Mouse (Mus musculus): ENCODE measurements around the gene Fbxw11.
A peak's percentile ranks its signal among the peaks of the same experiment; 100 is the strongest.

Gene Fbxw11

DNA sequence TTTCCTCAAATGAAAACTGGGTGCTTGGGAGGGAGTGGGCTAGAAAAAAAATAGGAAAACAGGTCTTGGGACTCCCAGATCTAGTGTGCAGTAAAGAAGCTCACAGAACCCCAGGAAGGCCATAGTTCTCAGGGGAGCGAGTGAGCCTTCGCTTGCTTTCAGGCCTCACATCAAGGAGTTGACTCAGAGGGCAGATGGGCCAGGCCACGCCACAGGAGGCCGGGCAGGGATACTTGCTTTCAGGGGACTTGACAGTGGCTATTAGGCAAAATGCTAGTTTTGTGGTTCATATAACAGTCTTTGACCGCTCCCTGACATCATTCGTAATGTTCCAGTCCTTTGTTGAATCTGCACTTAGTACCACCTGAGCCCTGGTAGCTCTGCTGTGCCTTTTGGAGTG is 18.6 kb upstream of the Fbxw11 start:
- DNase-seq (ENCODE audit: low spot score) = no peak

DNA sequence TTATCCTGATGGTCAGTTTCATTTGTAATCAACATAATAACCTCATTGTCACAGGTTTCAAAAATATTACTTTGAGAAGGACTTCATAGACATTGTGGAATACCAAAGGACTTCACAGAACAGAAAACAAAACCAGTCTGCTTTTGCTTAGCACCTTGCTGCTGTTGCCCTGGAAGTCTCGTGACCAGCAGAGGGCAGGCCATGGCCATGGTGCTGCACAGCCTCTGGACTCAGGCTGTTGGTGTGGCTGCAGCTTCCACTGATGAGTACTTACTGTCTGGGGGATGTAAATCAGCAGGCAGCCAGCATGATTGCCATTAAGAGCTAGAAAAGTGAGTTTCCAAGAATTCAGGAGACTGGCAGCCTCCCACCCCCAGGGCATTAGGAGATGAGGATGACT is 16.8 kb upstream of the Fbxw11 start:
- peak; percentile 21 for DNase-seq (ENCODE audit: low spot score)

DNA sequence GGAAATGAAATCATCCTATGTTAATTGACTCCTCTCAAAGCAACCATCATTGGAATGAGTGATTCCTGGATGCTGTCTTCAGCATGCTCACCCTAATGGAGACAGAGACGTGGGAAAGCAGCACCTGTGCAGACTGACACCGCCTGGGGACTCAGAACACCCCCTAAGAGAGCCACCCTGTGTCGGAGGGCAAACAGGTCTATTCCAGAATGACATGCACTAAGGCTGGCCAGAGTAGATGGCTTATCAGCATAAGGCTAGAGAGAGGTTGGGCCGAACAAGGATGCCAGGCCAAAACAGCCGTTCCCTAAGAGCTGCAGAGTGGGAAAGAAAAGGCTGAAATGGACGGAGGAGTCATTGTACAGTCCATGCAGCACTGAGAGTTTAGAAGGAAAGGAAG is 16.4 kb upstream of the Fbxw11 start:
- DNase-seq (ENCODE audit: low spot score) = no peak

DNA sequence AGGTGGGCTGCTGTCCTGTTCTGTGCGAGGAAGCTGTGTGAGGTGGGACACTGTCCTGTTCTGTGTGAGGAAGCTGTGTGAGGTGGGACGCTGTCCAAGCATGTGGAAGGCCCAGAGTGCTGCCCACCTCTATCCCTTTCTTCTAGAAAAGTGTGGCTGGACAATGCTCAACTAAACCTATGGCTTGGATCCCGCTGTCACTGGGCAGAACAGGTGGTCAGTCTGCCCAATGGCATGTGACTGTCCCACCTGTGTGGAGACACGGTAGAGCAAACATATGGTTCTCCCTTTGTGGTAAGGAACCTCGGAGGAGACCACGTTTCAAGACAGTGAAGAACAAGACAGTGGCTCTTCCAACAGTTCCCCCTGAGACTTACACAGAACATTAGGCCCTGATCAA is 14.6 kb upstream of the Fbxw11 start:
- DNase-seq (ENCODE audit: low spot score) = no peak

DNA sequence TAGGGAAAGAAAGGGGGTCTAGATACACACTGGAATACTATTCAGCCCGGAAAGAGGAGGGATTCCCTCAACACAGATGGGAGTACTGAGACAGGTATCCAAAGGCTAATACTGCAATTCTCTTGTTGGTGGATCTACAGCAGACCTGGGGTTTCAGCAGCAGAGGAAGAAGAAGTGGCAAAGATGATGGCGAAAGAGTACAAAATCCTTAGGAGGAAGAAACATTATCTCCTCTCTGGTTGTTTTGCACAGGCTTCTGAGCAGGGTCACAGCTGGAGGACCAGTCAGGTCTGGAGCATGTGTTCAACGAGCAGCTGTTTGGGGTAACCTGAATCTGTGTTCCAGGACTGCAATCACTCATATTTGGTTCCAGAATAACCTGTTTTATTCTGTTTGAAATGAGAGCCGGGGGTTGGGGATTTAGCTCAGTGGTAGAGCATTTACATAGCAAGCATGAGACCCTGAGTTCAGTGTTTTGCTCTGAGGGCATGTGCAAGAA is 12.8 kb upstream of the Fbxw11 start:
- DNase-seq (ENCODE audit: low spot score) = no peak

DNA sequence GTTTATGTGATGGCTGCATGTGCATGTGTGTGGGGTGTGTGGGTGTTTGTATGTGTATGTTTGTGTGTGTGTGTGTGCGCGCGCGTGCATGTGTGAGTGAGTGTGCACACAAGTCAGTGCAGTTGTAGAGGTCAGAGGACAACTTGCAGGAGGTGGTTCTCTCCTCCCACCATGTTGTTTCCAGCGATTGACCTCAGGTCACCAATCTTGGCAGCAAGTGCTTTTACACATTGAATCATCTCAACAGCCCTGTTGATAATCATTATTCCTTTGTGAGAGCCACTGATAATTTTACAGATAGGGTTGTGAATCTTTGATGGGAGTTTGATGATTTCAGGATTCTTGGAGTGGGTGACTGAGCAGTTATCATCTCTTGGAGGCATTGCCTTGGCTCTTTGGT is 9.9 kb upstream of the Fbxw11 start:
- DNase-seq (ENCODE audit: low spot score) = no peak

DNA sequence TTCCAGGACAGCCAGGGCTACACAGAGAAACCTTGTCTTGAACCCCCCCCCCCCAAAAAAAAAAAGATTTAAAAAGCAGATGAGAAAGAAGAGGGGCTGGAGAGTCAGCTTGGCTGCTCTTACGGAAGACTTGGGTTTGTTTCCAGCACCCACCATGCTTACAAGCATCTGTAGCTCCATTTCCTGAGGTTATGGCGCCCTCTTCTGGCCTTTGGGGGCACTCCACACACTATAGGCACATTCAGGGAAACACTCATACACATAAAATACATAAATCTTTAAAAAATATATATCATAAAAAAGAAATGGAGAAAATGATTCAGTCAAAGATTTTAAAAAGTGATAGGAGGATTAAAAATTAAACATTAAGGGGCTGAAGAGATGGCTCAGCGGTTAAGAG is 9.0 kb upstream of the Fbxw11 start:
- DNase-seq (ENCODE audit: low spot score) = no peak

DNA sequence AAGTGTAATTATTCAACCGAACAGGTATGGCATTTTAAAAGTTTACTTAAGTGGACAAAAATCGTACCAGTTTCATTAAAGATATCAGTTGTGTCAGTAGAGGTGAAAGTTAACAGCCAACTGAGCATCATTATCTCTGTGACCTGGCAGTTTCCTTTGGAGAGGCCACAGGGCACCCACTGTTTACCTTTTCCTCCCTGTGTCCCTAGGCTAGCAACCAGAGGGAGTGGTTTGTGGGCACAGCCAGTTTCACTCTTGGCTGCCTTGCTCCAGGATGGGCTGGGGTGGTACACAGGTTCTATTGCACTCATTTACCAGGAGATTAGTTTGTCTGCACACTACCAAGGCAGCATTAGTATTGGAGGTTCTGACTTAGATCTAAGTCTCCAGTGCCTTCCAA is 8.4 kb upstream of the Fbxw11 start:
- DNase-seq (ENCODE audit: low spot score) = no peak

DNA sequence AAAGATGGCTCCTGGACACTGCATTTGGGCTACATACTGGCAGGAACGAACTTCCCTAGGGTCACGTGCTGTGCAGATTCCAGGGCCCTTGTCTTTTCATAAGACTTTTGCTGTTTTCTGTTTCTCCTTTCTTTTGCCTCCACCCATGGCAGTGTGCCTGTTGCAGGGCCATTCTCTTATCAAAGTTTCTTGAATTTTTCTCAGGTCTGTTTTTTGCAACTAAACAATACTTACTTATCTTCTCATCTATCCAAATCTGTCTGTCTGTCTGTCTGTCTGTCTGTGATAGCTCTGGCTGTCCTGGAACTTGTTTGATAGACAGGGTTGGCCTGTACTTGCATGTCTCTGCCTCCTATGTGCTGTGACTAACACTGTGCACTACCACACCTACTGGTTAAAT is 7.7 kb upstream of the Fbxw11 start:
- no peak for DNase-seq (ENCODE audit: low spot score)

DNA sequence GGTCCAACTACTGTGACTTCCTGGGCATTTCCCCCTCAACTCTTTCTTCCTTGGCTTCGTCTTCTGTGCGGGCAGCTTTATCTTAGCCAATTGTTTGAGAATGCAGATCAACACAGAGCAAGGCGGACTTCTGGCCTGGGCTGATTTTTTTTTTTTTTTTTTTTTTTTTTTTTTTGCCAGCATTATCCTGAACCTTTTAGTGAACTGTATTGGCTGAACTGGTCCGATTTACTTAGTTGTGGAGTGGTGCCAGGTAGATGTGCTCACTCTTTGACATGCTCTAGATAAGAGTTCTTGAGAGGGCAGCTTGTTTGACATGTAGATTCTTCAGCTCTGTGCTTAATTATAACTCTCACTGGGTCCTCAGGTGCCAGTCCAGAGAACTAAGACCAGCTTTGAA is 6.2 kb upstream of the Fbxw11 start:
- DNase-seq (ENCODE audit: low spot score) = no peak

DNA sequence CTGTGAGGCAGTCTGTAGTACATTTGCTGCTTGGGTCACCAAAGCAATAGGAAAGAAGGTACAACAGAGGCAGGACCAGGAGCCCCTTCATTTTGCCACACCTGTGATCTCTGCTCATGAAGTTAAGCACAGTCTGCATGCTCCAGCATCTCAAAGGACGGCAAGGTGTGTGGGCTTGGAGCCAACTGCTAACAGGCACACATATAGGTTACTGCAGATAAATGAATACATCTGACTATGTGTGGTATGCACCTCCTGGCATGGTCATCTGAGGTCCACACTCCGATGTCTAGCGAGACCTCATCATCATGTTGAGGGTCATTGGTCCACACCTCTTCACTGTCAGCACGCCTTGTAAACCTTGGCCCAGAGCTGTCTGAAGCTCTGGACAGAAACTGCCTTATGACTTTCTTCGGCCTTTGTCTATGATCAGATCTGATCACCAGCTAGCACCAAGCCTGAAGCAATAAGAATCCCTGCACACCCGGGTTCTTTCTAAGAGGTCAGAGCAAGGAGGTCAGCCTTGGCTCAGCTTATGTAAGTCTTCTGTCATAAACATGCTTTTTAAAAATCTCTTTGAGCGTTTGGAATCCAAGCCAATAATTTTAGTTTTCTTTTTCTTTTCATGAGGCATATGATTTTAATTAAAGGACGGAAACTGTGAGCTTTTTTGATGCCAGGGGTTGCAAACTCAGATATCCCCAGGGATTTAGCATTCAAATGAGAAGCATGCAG is 3.8 kb upstream of the Fbxw11 start:
- DNase-seq (ENCODE audit: low spot score) = no peak

DNA sequence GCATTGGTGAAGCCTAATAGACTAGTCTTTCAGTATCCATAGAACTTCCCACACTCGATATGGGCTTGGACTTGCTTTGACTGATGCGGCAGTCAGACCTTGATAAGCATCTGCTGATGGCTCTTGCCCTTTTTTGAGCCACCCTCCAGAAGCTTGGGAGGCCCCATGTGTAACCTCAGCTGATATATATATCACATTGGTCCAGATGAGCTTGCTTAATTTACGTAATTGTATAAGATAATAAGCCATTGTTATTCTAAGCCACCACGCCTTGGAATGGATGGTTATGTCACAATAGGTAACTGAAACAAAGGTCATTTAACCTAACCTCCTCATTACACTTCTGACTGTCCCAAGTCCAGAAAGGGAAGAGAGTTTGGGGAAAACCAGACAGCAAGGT is 1.9 kb upstream of the Fbxw11 start:
- no peak for DNase-seq (ENCODE audit: low spot score)

DNA sequence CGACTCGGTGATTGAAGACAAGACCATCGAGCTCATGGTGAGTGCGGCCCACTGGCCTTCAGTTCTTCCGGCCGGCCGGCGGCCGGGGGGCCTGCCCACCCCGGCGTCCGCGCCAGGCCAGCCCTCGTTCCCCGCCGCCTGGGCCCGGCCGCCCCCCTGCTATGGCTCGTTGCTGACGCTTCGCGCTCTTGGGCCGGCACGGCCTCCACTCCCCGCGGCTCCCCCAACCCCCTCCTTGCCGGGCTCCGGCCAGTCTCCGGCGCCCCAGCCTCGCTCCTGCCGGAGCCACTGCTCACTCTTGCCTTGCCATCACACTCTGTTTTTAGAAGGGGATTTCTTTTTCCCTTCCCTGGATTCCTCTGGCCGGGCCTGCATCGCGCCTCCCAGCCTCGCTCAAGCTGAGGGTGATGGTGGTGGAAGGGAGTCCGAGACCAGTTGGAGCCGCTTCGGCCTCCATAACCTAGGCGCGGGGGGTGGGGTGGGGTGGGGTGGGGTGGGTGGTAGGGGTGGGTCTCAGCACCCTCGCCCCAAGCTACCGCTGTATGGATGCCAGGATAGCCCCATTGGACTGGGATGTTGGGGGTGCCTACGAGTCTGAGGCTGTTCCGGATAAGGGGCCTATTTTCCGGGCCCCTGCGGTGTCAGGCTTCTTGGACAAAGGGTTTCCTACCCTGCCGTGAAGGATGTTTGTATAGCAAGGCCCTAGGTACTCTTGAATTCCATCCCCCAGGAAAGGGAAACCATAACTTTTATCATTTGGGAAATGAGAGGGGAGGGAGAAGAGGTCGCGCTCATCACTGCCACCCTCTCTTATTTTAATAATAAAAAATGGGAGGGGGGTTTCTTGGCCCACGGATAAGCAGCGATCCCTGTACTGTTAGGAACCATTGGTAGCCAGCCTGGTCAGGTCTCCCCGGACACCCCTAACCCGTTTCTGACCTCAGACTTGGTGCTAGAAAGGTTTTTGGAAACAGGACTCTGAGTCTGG is 669 bp downstream of the Fbxw11 start:
- no peak for DNase-seq (ENCODE audit: low spot score)

DNA sequence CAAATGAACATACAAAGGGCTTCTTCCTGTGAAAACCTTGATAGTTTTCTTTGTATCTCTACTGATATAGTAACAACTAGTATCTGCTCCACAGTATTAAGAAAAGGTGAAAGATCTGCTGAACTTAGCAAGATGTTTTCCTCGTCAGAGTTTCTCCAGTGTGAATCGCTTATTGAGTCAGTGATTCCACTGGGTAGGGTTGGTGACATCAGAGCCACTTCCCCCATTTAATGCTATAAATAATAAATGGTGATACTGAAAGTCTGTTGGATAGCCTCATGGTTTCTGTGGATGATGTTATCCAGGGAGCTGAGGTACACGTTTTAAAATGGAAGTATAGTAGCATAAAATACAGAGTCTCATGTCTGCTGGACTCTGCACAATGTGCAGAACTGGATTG is 1.5 kb downstream of the Fbxw11 start:
- no peak for DNase-seq (ENCODE audit: low spot score)

DNA sequence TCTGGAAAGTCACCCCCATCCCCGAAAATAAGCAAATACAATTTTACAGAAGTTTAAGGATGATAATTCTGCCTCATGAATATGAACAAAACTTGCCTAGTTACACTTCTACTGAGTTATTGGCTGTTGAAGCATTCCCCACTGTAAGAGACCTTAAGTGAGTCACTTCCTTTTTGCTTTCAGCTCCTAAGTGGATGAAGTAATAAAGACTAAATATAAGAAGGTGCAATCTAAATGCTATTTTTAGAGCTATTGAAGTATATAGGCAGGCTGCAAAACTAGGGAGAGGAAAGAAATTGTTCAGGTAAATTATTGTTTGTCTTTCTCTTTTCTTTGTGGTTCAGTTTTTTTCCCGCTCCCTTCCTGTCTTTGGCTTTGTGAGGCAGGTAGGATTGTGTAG is 4.7 kb downstream of the Fbxw11 start:
- DNase-seq (ENCODE audit: low spot score) = no peak

DNA sequence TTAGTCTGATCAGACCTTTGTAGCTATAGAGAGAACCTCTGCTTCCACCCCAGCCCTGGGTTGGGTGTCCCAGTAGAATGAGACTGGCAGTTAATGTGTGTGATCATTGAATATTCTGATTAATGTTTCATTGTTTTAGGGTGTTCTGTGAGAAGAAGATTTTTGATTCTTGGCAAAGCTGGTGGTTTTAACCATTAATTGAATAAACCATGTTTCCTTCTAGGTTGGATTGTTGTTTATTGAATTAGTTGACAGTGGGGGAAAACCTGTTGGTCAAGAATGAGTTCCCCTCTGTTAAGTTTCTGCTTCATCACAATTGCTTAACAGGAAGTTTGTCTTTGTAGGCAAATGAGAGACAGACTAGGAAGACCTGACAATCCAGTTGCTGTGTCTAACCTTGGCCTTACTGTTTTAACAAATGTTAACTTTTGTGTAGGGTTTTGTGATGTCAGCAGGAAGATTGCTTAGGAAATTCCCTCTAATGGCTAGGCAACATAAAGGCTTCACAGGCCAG is 7.8 kb downstream of the Fbxw11 start:
- no peak for DNase-seq (ENCODE audit: low spot score)

DNA sequence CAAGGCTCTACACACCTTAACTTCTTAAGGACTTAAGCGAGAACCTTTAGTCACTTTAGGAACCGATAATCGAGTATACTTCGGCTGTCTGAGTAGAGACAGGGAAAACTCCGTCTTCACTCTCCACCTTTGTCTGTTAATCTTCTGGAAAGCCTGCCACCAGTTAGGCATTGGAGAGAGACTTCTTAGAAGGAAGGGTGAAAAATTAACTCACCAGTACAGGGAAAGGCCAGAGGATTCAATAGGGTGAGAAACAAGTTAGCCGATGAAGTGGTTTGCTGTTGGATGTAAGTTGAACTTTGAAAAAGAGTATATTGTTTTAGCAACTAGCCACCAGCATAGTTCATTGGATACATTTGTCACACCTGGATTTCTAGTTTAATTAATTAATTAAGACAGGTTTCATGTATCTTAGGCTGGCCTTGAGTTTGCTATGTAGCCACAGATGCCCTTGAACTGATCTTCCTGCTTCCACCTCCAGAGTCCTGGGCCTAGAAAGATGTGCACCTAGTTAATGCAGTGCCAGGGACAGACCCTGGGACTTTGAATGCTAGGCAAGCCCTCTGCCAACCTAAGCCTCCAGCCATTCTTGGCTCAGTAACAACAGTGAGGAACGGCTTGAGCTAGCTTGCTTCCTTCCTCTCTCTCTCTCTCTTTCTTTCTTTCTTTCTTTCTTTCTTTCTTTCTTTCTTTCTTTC is 8.5 kb downstream of the Fbxw11 start:
- DNase-seq (ENCODE audit: low spot score) = no peak

DNA sequence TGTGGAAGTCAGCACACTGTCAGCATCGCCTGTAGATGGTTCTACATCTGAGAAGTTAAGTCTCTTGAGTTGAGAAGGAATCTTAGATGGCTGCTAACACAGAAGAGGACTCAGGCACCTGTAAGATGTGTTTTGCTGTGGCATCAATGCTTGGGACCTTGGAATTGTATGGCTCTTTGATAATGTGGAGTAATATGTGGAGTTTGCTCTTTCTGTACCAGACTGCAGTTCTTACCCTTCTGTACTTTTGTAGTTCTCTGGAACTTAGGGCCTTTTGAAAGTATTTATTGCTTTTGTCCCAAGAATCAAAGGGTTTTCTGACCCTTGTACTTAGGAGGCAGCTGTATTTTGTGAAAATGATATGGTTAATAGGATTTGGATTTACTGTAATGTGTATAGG is 9.2 kb downstream of the Fbxw11 start:
- DNase-seq (ENCODE audit: low spot score) = no peak

DNA sequence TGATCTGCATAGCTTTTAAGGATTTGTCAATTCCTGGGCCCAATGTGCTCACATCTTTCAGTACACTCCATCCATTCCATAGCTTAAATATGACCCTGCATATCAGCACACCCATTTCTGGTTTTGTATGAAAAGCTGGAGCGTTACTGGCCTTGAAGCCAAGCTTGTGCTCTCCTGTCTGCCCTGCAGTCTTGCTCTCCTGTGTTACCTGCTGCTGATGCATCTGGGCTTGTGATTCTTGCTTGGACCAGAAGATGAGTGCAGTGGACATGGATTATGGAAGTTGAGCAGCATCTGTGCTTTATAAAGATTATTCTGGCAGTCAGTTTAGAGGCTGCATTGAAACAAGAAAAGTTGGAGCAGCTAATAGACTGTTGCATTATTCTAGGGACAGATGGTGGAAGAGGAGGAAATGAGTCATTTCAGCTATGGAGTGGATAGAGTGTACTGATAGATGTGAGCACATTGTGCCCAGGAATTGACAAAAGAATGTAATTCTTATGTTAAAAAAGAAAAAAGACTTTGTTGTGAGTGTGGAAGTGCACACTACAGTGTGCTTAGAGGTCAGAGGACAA is 19.6 kb downstream of the Fbxw11 start:
- DNase-seq (ENCODE audit: low spot score) = no peak

DNA sequence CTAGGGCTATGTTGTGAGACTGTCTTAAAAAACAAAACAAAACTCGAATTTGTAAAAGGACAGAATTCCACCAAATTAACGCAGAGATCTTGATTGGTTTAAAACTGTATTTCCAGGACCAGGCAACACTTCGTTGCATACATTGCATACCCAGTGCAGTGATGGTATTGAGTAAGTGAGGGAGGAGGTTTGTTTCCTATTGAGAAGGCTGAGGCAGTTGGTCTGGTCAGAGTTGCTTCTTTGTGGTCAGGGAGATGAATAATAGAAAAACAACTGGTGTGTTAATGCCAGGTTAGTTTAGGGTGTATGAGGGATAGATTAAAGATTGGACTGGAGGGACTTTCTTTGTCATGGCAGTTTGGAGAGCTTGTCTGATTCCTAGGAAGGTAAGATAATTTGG is 23.1 kb downstream of the Fbxw11 start:
- no peak for DNase-seq (ENCODE audit: low spot score)

DNA sequence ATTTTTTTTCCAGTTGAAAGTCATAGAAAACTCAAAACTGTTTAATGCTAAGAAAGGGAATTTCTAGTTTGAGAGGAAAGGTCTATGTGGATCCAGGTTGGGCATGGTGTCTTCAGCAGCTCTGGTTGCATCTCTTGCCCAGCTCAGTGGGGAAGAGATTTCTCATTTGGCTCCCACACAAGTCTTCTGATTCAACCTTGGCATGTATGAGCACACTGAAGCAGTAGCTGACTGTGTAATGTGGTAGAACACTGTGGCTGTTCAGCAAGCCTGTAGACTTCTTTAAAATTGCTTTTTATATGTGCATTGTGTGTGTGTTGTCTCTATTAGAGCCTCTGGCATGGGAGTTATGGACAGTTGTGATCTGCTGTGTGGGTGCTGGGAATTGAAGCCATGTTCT is 24.5 kb downstream of the Fbxw11 start:
- no peak for DNase-seq (ENCODE audit: low spot score)

DNA sequence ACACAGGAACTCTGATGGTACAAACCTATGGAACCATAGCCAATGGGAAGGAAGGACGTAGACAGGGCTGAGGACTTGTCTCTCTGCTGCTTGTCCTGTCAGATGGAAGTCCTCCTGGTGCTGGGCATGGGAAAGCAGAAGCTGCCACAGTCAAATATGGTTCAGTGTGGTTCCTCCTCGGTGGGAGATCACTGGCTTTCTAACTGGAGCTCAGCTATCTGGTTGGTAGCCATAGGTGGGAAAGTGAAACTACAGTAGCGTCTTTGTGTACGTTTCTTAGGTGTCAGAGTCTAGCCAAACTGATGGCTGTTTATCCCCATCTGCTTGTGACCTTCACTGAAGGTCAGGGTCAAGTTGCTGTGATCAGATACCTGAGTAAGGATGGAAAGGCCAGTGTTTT is 29.0 kb downstream of the Fbxw11 start:
- DNase-seq (ENCODE audit: low spot score) = no peak
